Comparison of ENCODE assay signal across 19 mouse cellular contexts in the genomic region with DNA sequence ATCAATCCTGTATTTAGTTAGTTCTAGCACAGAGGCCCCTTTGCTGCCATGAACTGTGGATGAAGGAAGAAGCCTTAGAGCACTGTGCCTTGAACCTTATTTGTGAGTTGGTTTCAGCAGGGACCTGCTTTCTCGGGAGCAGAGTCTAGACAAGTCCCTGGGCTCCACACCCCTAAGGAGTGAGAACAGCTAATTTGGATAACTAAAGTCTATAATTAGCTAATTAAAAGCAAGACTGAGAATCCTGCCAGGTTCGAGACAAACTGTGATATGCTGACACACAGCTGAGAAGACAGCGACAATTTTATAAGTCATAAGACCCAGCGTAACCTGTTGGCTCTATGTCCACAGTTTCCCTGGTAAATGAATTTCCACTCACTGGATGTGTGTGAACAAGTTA.
"Had no signal": no experiment of that assay in that cellular context is flagged by ENCODE, and none has a peak within 500 bp of the region (broad histone marks: within the 10 kb centered on the region; RNA-seq: fewer than 3 reads in every experiment).

No protein-coding gene starts in this region.

- H3K27me3 ChIP-seq: liver, embryonic 13.5 days; midbrain, embryonic 15.5 days; neural tube, embryonic 13.5 days; stomach, embryonic 15.5 days had no signal

- H3K36me3 ChIP-seq: liver, embryonic 13.5 days; midbrain, embryonic 15.5 days; neural tube, embryonic 13.5 days; stomach, embryonic 15.5 days had no signal

- H3K9me3 ChIP-seq: liver, embryonic 13.5 days; midbrain, embryonic 15.5 days; neural tube, embryonic 13.5 days; stomach, embryonic 15.5 days had no signal

- H3K9ac ChIP-seq: liver, embryonic 13.5 days; midbrain, embryonic 15.5 days; neural tube, embryonic 13.5 days; stomach, embryonic 15.5 days had no signal

- H3K27ac ChIP-seq: kidney, postnatal 0 days; left cerebral cortex, adult 2 months; liver, embryonic 13.5 days; midbrain, embryonic 15.5 days; neural tube, embryonic 13.5 days; stomach, embryonic 15.5 days had no signal

- DNase-seq: kidney, postnatal 36 days; layer of hippocampus, postnatal 36 days; liver, embryonic 13.5 days; lung, adult 2 months; lung, postnatal 14 days; lung, postnatal 4 days; retina, postnatal 1 day; right cerebral cortex, postnatal 25 days; spleen, adult 18-20 months; thymus, adult 2 months; thymus, postnatal 14 days; thymus, postnatal 4 days had no signal

- H3K4me1 ChIP-seq: liver, embryonic 13.5 days; midbrain, embryonic 15.5 days; neural tube, embryonic 13.5 days; stomach, embryonic 15.5 days had no signal

- H3K4me3 ChIP-seq: left cerebral cortex, adult 2 months; liver, embryonic 13.5 days; midbrain, embryonic 15.5 days; myocyte; neural tube, embryonic 13.5 days; stomach, embryonic 15.5 days had no signal

- ATAC-seq: midbrain, embryonic 15.5 days had no signal

- H3K4me2 ChIP-seq: liver, embryonic 13.5 days; midbrain, embryonic 11.5 days; midbrain, embryonic 15.5 days; neural tube, embryonic 13.5 days; stomach, embryonic 15.5 days had no signal
